Mouse (Mus musculus): Measurements from ENCODE around the gene 1700017B05Rik. TPM values are rescaled to one million over a fixed set of nuclear protein-coding genes. Genes with fewer than 3 reads are reported as not detected.

The 1700017B05Rik gene
- polyA plus RNA-seq, 1 experiment from 2014 or later = 9.1 TPM

GRCm38 (mm10) chr9:57256309-57256708 is 6.1 kb downstream of the 1700017B05Rik start:
- peaks cover 56% of the 10 kb centered on the region for H3K36me3 ChIP-seq (replicated peaks)
- 97% methylated on average over 20 of the region's 20 CpGs for WGBS

GRCm38 (mm10) chr9:57254823-57255495 is 7.5 kb downstream of the 1700017B05Rik start:
- no peak for ATAC-seq (ENCODE audit: low FRiP score)
- H3K27ac ChIP-seq = no peak overlapping the region
- H3K9me3 ChIP-seq = no peaks in the 10 kb centered on the region
- no peak overlapping the region for H3K4me2 ChIP-seq
- 91% methylated on average over 9 of the region's 9 CpGs for whole genome bisulfite sequencing
- peaks cover 56% of the 10 kb centered on the region for H3K36me3 ChIP-seq (replicated peaks)
- H3K4me1 ChIP-seq = no peaks in the 10 kb centered on the region
- H3K9ac ChIP-seq = no peak overlapping the region
- no peak overlapping the region for H3K4me3 ChIP-seq (replicated peaks)
- H3K27me3 ChIP-seq = no peaks in the 10 kb centered on the region

More at GRCm38 (mm10) chr9:57256309-57256708, 6.1 kb downstream of the 1700017B05Rik start:
- Histone ChIP-seq H3K4me1 (peaks cover 8% of the 10 kb centered on the region), H3K27me3 (peaks cover 9% of the 10 kb centered on the region; the same call in 1 of the 2 replicates), H3K9me3 (no peaks in the 10 kb centered on the region), H3K4me3 (replicated peaks) (no peak overlapping the region), H3K27ac (no peak overlapping the region), H3K4me2 (no peak overlapping the region), H3K9ac (no peak overlapping the region)
- no peak for ATAC-seq (ENCODE audit: low FRiP score)

- ATAC-seq (ENCODE audit: low FRiP score) = no peak
- WGBS = 90% methylated on average over 7 of the region's 7 CpGs
Observed at GRCm38 (mm10) chr9:57254061-57254460, 8.4 kb downstream of the 1700017B05Rik start.

GRCm38 (mm10) chr9:57251139-57251538 is 11.3 kb downstream of the 1700017B05Rik start:
- H3K4me3 ChIP-seq (replicated peaks) = no peak overlapping the region
- no peaks in the 10 kb centered on the region for H3K4me1 ChIP-seq
- H3K27me3 ChIP-seq = no peaks in the 10 kb centered on the region
- H3K4me2 ChIP-seq = no peak overlapping the region
- no peak for ATAC-seq (ENCODE audit: low FRiP score)
- 90% methylated on average over 2 of the region's 2 CpGs for WGBS
- H3K9me3 ChIP-seq = no peaks in the 10 kb centered on the region
- no peak overlapping the region for H3K9ac ChIP-seq
- H3K36me3 ChIP-seq (replicated peaks) = peaks cover 32% of the 10 kb centered on the region
- no peak overlapping the region for H3K27ac ChIP-seq

More at GRCm38 (mm10) chr9:57254061-57254460, 8.4 kb downstream of the 1700017B05Rik start:
- Histone ChIP-seq H3K27ac (no peak overlapping the region), H3K4me2 (no peak overlapping the region), H3K4me1 (no peaks in the 10 kb centered on the region), H3K9ac (no peak overlapping the region), H3K9me3 (no peaks in the 10 kb centered on the region), H3K36me3 (replicated peaks) (peaks cover 56% of the 10 kb centered on the region), H3K27me3 (no peaks in the 10 kb centered on the region), H3K4me3 (replicated peaks) (no peak overlapping the region)

DNA sequence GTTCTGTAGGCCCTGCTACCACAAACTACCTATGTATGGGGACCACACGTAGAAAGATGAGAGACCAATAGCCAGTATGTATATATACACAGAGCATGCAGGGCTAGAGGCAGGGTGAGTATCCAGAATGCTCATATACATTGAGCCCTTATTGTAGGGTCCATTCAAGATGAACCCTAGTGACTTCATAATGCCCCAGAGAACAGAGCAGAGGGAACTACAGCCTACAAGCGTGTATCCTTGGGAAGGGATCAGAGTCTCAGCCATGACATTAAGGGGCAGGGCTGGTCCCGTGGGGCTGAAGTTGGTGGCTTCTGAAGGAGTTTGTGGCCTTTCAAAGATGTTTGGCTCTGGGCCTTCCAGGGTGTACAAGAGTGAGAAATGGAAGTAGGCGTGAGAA is 12.4 kb downstream of the 1700017B05Rik start:
- no peak overlapping the region for H3K27ac ChIP-seq
- 92% methylated on average over 4 of the region's 4 CpGs for WGBS
- no peak overlapping the region for H3K4me3 ChIP-seq (replicated peaks)
- no peaks in the 10 kb centered on the region for H3K27me3 ChIP-seq
- ATAC-seq (ENCODE audit: low FRiP score) = no peak
- no peaks in the 10 kb centered on the region for H3K4me1 ChIP-seq
- H3K36me3 ChIP-seq (replicated peaks) = peaks cover 26% of the 10 kb centered on the region
- H3K9ac ChIP-seq = no peak overlapping the region
- H3K4me2 ChIP-seq = no peak overlapping the region
- H3K9me3 ChIP-seq = no peaks in the 10 kb centered on the region

- H3K4me3 ChIP-seq (replicated peaks) = no peak overlapping the region
- no peak overlapping the region for H3K27ac ChIP-seq
- H3K36me3 ChIP-seq (replicated peaks) = peaks cover 11% of the 10 kb centered on the region
- no peak for ATAC-seq (ENCODE audit: low FRiP score)
- no peak overlapping the region for H3K9ac ChIP-seq
- H3K27me3 ChIP-seq = no peaks in the 10 kb centered on the region
- WGBS = 81% methylated on average over 7 of the region's 7 CpGs
- H3K9me3 ChIP-seq = no peaks in the 10 kb centered on the region
- H3K4me1 ChIP-seq = peaks cover 7% of the 10 kb centered on the region; the same call in 1 of the 2 replicates
- no peak overlapping the region for H3K4me2 ChIP-seq
Observed at GRCm38 (mm10) chr9:57248030-57248942, 14.1 kb downstream of the 1700017B05Rik start.

DNA sequence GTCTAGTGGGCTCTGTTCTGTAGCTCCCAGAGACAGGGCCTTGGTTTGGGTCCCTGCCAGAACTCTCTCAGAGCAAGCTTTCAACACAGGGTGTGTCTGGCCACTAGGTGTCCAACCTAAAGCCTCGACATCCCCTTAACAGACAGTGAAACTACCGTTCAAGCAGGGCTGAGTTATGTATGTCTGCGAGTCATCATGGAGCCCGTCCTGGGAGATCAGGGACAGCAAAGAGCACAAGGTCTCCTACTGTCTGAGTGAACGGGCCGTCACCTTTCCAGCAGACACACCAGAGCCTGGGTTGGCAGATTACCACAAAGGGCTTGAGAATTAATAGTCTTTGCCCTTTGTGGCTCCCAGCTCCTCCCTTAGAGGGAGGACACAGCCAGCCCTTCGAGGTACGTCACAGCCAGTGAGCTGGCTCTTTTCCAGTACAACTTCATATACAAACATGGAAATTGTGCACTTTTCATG is 15.2 kb downstream of the 1700017B05Rik start:
- peaks cover 7% of the 10 kb centered on the region; the same call in 1 of the 2 replicates for H3K4me1 ChIP-seq
- ATAC-seq (ENCODE audit: low FRiP score) = no peak
- no peaks in the 10 kb centered on the region for H3K9me3 ChIP-seq
- H3K4me2 ChIP-seq = no peak overlapping the region
- H3K4me3 ChIP-seq (replicated peaks) = no peak overlapping the region
- no peaks in the 10 kb centered on the region for H3K27me3 ChIP-seq
- peaks cover under 1% of the 10 kb centered on the region; the same call in 1 of the 2 replicates for H3K36me3 ChIP-seq (replicated peaks)
- no peak overlapping the region for H3K9ac ChIP-seq
- 70% methylated on average over 8 of the region's 8 CpGs for WGBS
- H3K27ac ChIP-seq = no peak overlapping the region

DNA sequence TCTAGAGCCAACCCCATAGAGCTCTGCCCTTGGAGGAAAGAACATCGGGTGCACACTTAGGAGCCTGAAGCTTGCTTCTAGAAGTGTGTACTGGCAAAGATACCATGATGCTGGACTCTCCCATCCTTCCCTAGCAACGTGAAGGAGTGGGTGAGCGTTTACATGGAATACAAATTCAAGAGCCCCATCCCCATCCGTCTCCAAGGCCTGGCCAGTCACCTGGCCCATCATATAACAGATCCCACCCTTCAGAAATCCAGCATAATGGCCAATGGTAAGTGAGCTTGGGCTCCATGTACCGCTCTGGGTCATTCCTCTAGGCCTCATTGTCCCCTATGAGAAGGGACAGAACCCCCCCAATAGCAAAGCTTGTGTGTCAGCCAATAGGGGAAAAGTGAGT is 15.9 kb downstream of the 1700017B05Rik start:
- H3K9ac ChIP-seq = no peak overlapping the region
- no peak overlapping the region for H3K4me3 ChIP-seq (replicated peaks)
- H3K4me1 ChIP-seq = peaks cover 7% of the 10 kb centered on the region; the same call in 1 of the 2 replicates
- no peak for ATAC-seq (ENCODE audit: low FRiP score)
- H3K36me3 ChIP-seq (replicated peaks) = no peaks in the 10 kb centered on the region
- no peaks in the 10 kb centered on the region for H3K9me3 ChIP-seq
- WGBS = 88% methylated on average over 5 of the region's 5 CpGs
- H3K27me3 ChIP-seq = no peaks in the 10 kb centered on the region
- H3K27ac ChIP-seq = no peak overlapping the region
- H3K4me2 ChIP-seq = no peak overlapping the region

DNA sequence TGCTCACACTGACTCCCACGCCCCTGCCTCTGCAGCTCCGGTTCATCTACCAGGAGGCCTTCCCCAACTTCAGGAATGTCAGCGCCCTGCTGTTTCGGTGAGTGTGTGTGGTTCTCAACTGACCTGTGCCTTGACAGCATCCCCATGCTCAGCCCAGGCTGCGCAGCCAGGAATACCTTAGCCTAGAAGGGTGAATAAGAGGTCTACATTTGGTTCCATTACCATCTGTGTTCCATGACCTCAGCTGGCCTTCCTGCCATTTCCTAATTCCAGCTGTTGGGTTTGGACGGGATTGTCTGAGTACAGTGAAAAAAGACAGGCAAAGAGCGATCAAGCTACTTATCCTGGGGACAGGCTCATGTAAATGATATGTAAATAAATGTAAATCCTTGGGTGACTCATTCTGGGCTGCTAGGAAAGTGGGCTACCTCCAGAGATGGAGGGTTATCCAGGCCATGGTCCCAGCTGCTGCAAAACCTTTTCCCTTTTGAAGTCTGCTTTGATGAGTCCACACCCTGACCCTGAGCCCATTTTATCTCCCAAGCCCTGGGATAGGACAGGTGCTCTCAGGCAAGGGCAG is 18.2 kb downstream of the 1700017B05Rik start:
- H3K27me3 ChIP-seq = no peaks in the 10 kb centered on the region
- no peaks in the 10 kb centered on the region for H3K36me3 ChIP-seq (replicated peaks)
- H3K4me2 ChIP-seq = no peak overlapping the region
- ATAC-seq (ENCODE audit: low FRiP score) = no peak
- H3K27ac ChIP-seq = no peak overlapping the region
- peaks cover 7% of the 10 kb centered on the region; the same call in 1 of the 2 replicates for H3K4me1 ChIP-seq
- H3K9me3 ChIP-seq = no peaks in the 10 kb centered on the region
- no peak overlapping the region for H3K9ac ChIP-seq
- WGBS = 35% methylated on average over 7 of the region's 7 CpGs
- H3K4me3 ChIP-seq (replicated peaks) = no peak overlapping the region

- Histone ChIP-seq H3K4me2 (no peak overlapping the region), H3K27ac (no peak overlapping the region), H3K4me3 (replicated peaks) (no peak overlapping the region), H3K27me3 (no peaks in the 10 kb centered on the region), H3K9me3 (no peaks in the 10 kb centered on the region), H3K4me1 (peaks cover 7% of the 10 kb centered on the region; the same call in 1 of the 2 replicates), H3K36me3 (replicated peaks) (no peaks in the 10 kb centered on the region), H3K9ac (no peak overlapping the region)
- ATAC-seq (ENCODE audit: low FRiP score) = no peak
- 33% methylated on average over 5 of the region's 5 CpGs for WGBS
Observed at GRCm38 (mm10) chr9:57242916-57243315, 19.5 kb downstream of the 1700017B05Rik start.

GRCm38 (mm10) chr9:57241111-57241510 is 21.3 kb downstream of the 1700017B05Rik start:
- H3K27me3 ChIP-seq = no peaks in the 10 kb centered on the region
- no peak overlapping the region for H3K4me3 ChIP-seq (replicated peaks)
- 86% methylated on average over 5 of the region's 5 CpGs for WGBS
- no peaks in the 10 kb centered on the region for H3K36me3 ChIP-seq (replicated peaks)
- peaks cover 7% of the 10 kb centered on the region; the same call in 1 of the 2 replicates for H3K4me1 ChIP-seq
- H3K9me3 ChIP-seq = no peaks in the 10 kb centered on the region
- no peak overlapping the region for H3K9ac ChIP-seq
- H3K4me2 ChIP-seq = no peak overlapping the region
- ATAC-seq (ENCODE audit: low FRiP score) = no peak
- H3K27ac ChIP-seq = no peak overlapping the region

GRCm38 (mm10) chr9:57238220-57238619 is 24.2 kb downstream of the 1700017B05Rik start:
- WGBS = 94% methylated on average over 2 of the region's 2 CpGs
- Histone ChIP-seq H3K27ac (no peak overlapping the region), H3K4me2 (no peak overlapping the region), H3K27me3 (no peaks in the 10 kb centered on the region), H3K36me3 (replicated peaks) (no peaks in the 10 kb centered on the region), H3K4me3 (replicated peaks) (no peak overlapping the region), H3K4me1 (no peaks in the 10 kb centered on the region), H3K9ac (no peak overlapping the region), H3K9me3 (no peaks in the 10 kb centered on the region)
- no peak for ATAC-seq (ENCODE audit: low FRiP score)

Measured in forebrain, embryonic 12.5 days (tissue).